Mouse (Mus musculus) lung, adult 2 months (tissue): ENCODE measurements around the gene Negr1.

Experiments
- CTCF ChIP-seq: fragments of 200-500 bp; IDR thresholded peaks from 2 replicates; pipeline ENCODE4 v1.5.1; 2011; ENCODE audit warnings: mild to moderate bottlenecking, low read length, control low read depth; ENCODE audit not compliant: insufficient read depth
- POLR2A ChIP-seq: fragments of 200-500 bp; IDR thresholded peaks from 2 replicates; pipeline ENCODE4 v1.6.1; 2011; ENCODE audit warnings: low read depth, mild to moderate bottlenecking, control low read depth, low read length, borderline replicate concordance; ENCODE audit errors: extremely low read depth

GRCm38 (mm10) chr3:157203573-157203972 is 642.0 kb downstream of the Negr1 start:
- TF ChIP-seq CTCF (no peak), POLR2A (no peak)
